7 mouse cellular contexts compared by ENCODE assay signal in genomic region chr13:54469012-54469354, GRCm38 (mm10). TPM values are rescaled to one million over a fixed set of nuclear protein-coding genes. Genes with fewer than 3 reads are reported as not detected.
A peak's percentile ranks its signal among the peaks of the same experiment; 100 is the strongest.
DNase-seq lines count a peak whose midpoint lies in the region; ATAC-seq lines count a peak whose summit lies in the region.

No protein-coding gene starts in this region.

- WGBS in forebrain, embryonic 10.5 days = 13% methylated on average over 4 of the region's 4 CpGs
- WGBS in limb, embryonic 13.5 days = 19% methylated on average over 4 of the region's 4 CpGs
- 11% methylated on average over 4 of the region's 4 CpGs for WGBS in stomach, embryonic 15.5 days

- peak overlapping the region; percentile 91 for H3K27ac ChIP-seq in forebrain, embryonic 10.5 days
- no peak overlapping the region for H3K27ac ChIP-seq in limb, embryonic 13.5 days
- H3K27ac ChIP-seq in stomach, embryonic 15.5 days = no peak overlapping the region

- H3K9ac ChIP-seq in limb, embryonic 13.5 days = no peak overlapping the region
- H3K9ac ChIP-seq in stomach, embryonic 15.5 days = no peak overlapping the region

- peak overlapping the region; percentile 90 for H3K4me2 ChIP-seq in limb, embryonic 13.5 days (replicated peaks)
- H3K4me2 ChIP-seq in stomach, embryonic 15.5 days = peak overlapping the region; percentile 89

- no peak for DNase-seq in forebrain, embryonic 10.5 days (ENCODE audit: extremely low spot score, low spot score)
- DNase-seq in spleen, postnatal 36 days (ENCODE audit: low spot score in 2 of 2) = no peak
- DNase-seq in right cerebral cortex, postnatal 14 days = no peak

- peaks cover 43% of the 10 kb centered on the region for H3K4me1 ChIP-seq in megakaryocyte, embryonic 14.5 days
- peaks cover 14% of the 10 kb centered on the region for H3K4me1 ChIP-seq in forebrain, embryonic 10.5 days
- H3K4me1 ChIP-seq in limb, embryonic 13.5 days = peaks cover 11% of the 10 kb centered on the region
- H3K4me1 ChIP-seq in stomach, embryonic 15.5 days = peaks cover 7% of the 10 kb centered on the region; the same call in 1 of the 2 replicates

- peaks cover 38% of the 10 kb centered on the region for H3K36me3 ChIP-seq in megakaryocyte, embryonic 14.5 days (replicated peaks; ENCODE audit: low read length)
- H3K36me3 ChIP-seq in forebrain, embryonic 10.5 days (replicated peaks) = peaks cover 37% of the 10 kb centered on the region
- H3K36me3 ChIP-seq in limb, embryonic 13.5 days = peaks cover 36% of the 10 kb centered on the region
- peaks cover 30% of the 10 kb centered on the region for H3K36me3 ChIP-seq in stomach, embryonic 15.5 days

- no peak for ATAC-seq in megakaryocyte, adult 5-6 weeks (ENCODE audit: poor library complexity, severe bottlenecking)
- ATAC-seq in limb, embryonic 13.5 days (ENCODE audit: low FRiP score, low read depth) = peak; percentile 61; the same call in 1 of the 2 replicates
- peak; percentile 23; the same call in 1 of the 2 replicates for ATAC-seq in stomach, embryonic 15.5 days (ENCODE audit: insufficient read depth, low FRiP score, low read depth)

- peaks cover 4% of the 10 kb centered on the region for H3K9me3 ChIP-seq in megakaryocyte, embryonic 14.5 days
- H3K9me3 ChIP-seq in forebrain, embryonic 10.5 days = peaks cover 19% of the 10 kb centered on the region
- peaks cover 11% of the 10 kb centered on the region for H3K9me3 ChIP-seq in limb, embryonic 13.5 days
- H3K9me3 ChIP-seq in stomach, embryonic 15.5 days = 0 out of 2 replicates have a peak, but pooled peaks cover 3% of the 10 kb centered on the region

- H3K4me3 ChIP-seq in megakaryocyte, embryonic 14.5 days (replicated peaks) = peak overlapping the region; percentile 96
- H3K4me3 ChIP-seq in forebrain, embryonic 10.5 days = peak overlapping the region; percentile 99
- H3K4me3 ChIP-seq in limb, embryonic 13.5 days = peak overlapping the region; percentile 94
- peak overlapping the region; percentile 99 for H3K4me3 ChIP-seq in stomach, embryonic 15.5 days (replicated peaks)

- H3K27me3 ChIP-seq in megakaryocyte, embryonic 14.5 days (replicated peaks) = peaks cover 1% of the 10 kb centered on the region
- H3K27me3 ChIP-seq in forebrain, embryonic 10.5 days (ENCODE audit: poor library complexity, severe bottlenecking) = no peaks in the 10 kb centered on the region
- no peaks in the 10 kb centered on the region for H3K27me3 ChIP-seq in limb, embryonic 13.5 days
- no peaks in the 10 kb centered on the region for H3K27me3 ChIP-seq in stomach, embryonic 15.5 days (replicated peaks)

RNA-seq across cellular contexts. Expression of gene Thoc3, which starts 0.3 kb away (rescaled TPM):
- polyA plus RNA-seq in megakaryocyte, embryonic 14.5 days (2012; ENCODE audit: insufficient read depth, low replicate concordance) = 57.4 and 77.1 TPM in 2 replicates
- 15.2 and 16.2 TPM in 2 replicates for total RNA-seq in megakaryocyte, adult 5-6 weeks (2015)
- 19.6 and 20.6 TPM in 2 replicates for total RNA-seq in megakaryocyte, adult 5-6 weeks (2017)
- 189 and 193 TPM in 2 replicates for polyA plus RNA-seq in forebrain, embryonic 10.5 days (2016; fragmentation: Nextera tagmentation; extraction: Ambion mirVana)
- 131 and 142 TPM in 2 replicates for polyA plus RNA-seq in limb, embryonic 13.5 days (2015; fragmentation: Nextera tagmentation; extraction: Ambion mirVana)
- 104 and 109 TPM in 2 replicates for polyA plus RNA-seq in stomach, embryonic 15.5 days (2015; fragmentation: Nextera tagmentation; extraction: Ambion mirVana)

RNA-seq across cellular contexts. Expression of gene Simc1, which starts 34.6 kb away (rescaled TPM):
- polyA plus RNA-seq in megakaryocyte, embryonic 14.5 days (2012; ENCODE audit: insufficient read depth, low replicate concordance) = 0.06 TPM in 1 of 2 replicates, not detected in the other
- total RNA-seq in megakaryocyte, adult 5-6 weeks (2015) = 5.3 and 5.5 TPM in 2 replicates
- total RNA-seq in megakaryocyte, adult 5-6 weeks (2017) = 4.1 and 5.3 TPM in 2 replicates
- polyA plus RNA-seq in forebrain, embryonic 10.5 days (2016; fragmentation: Nextera tagmentation; extraction: Ambion mirVana) = 14.3 and 16.4 TPM in 2 replicates
- polyA plus RNA-seq in limb, embryonic 13.5 days (2015; fragmentation: Nextera tagmentation; extraction: Ambion mirVana) = 16.2 and 17.4 TPM in 2 replicates
- 8.7 and 9.7 TPM in 2 replicates for polyA plus RNA-seq in stomach, embryonic 15.5 days (2015; fragmentation: Nextera tagmentation; extraction: Ambion mirVana)
